Mouse (Mus musculus) C2C12 (cell line): ENCODE measurements around the gene Eva1c. TPM values are rescaled to one million over a fixed set of nuclear protein-coding genes. Genes with fewer than 3 reads are reported as not detected.

Experiments used
- H3K27me3 ChIP-seq: one replicate; pipeline ENCODE4 v1.6.1; 2011; ENCODE audit not compliant: control insufficient read depth, insufficient read depth, insufficient read length
- H3K36me3 ChIP-seq: one replicate; pipeline ENCODE4 v1.6.1; 2011; ENCODE audit not compliant: control insufficient read depth, insufficient read depth
- H3K4me3 ChIP-seq: one replicate; pipeline ENCODE4 v1.5.1; 2011; ENCODE audit warnings: mild to moderate bottlenecking, control low read depth; ENCODE audit not compliant: poor library complexity, insufficient read depth, severe bottlenecking
- H3K79me2 ChIP-seq: one replicate; pipeline ENCODE4 v1.6.1; 2011; ENCODE audit not compliant: control insufficient read depth, insufficient read depth
- H3K79me3 ChIP-seq: one replicate; pipeline ENCODE4 v1.6.1; 2011; ENCODE audit warnings: low read depth, control low read depth
- H3ac ChIP-seq: one replicate; pipeline ENCODE3; 2011; ENCODE audit warnings: low read depth; ENCODE audit not compliant: control insufficient read depth, insufficient read length
- CEBPB ChIP-seq: IDR thresholded peaks from one replicate; pipeline ENCODE4 v1.6.1; 2011; ENCODE audit warnings: low read depth, mild to moderate bottlenecking, control low read depth, moderate library complexity
- CTCF ChIP-seq: IDR thresholded peaks from one replicate; pipeline ENCODE4 v1.5.1; 2011; ENCODE audit not compliant: control insufficient read depth, insufficient read depth, insufficient read length
- FOSL1 ChIP-seq: IDR thresholded peaks from one replicate; pipeline ENCODE4 v1.8.0; 2011; ENCODE audit warnings: mild to moderate bottlenecking, low read length; ENCODE audit not compliant: poor library complexity, insufficient read depth, severe bottlenecking
- MAX ChIP-seq: IDR thresholded peaks from one replicate; pipeline ENCODE4 v1.6.1; 2011; ENCODE audit warnings: mild to moderate bottlenecking, control low read depth
- MYOD1 ChIP-seq: IDR thresholded peaks from one replicate; pipeline ENCODE4 v1.6.1; 2011; ENCODE audit warnings: low read depth; ENCODE audit not compliant: control insufficient read depth, insufficient read length
- MYOG ChIP-seq: IDR thresholded peaks from one replicate; pipeline ENCODE4 v1.6.1; 2011; ENCODE audit not compliant: control insufficient read depth, insufficient read length; ENCODE audit errors: extremely low read depth
- USF1 ChIP-seq: IDR thresholded peaks from one replicate; pipeline ENCODE4 v1.6.1; 2011; ENCODE audit warnings: low read depth, mild to moderate bottlenecking, control low read depth, moderate library complexity
- polyA plus RNA-seq: library from polyadenylated mRNA; unstranded; fragments of >200 nt; fragmentation: generic; extraction: Trizol; gene quantifications from one replicate; pipeline ENCODE4 v1.2.1, GENCODE M21; 2012; ENCODE audit warnings: missing spikeins

Gene Eva1c
- polyA plus RNA-seq, 1 experiment, result 21.5 TPM

GRCm38 (mm10) chr16:90848697-90849096, 22.2 kb downstream of the Eva1c start:
- TF ChIP-seq CTCF (no peak), MYOD1 (no peak), USF1 (no peak)
- H3K36me3 ChIP-seq, result peaks cover 8% of the 10 kb centered on the region
- H3K4me3 ChIP-seq, result no peak overlapping the region
- no peak overlapping the region for H3ac ChIP-seq
- peaks cover 24% of the 10 kb centered on the region for H3K79me3 ChIP-seq
- H3K79me2 ChIP-seq, result peaks cover 64% of the 10 kb centered on the region
- no peaks in the 10 kb centered on the region for H3K27me3 ChIP-seq

- peaks cover 58% of the 10 kb centered on the region for H3K79me2 ChIP-seq
- H3K27me3 ChIP-seq, result no peaks in the 10 kb centered on the region
- no peak for TF ChIP-seq FOSL1
- TF ChIP-seq CEBPB, result no peak
- no peak for TF ChIP-seq MAX
- TF ChIP-seq CTCF, result no peak
- H3ac ChIP-seq, result no peak overlapping the region
- H3K79me3 ChIP-seq, result peaks cover 19% of the 10 kb centered on the region
- no peak overlapping the region for H3K4me3 ChIP-seq
- peaks cover 8% of the 10 kb centered on the region for H3K36me3 ChIP-seq
These were observed 22.7 kb downstream of the Eva1c start for GRCm38 (mm10) chr16:90849262-90849661.

GRCm38 (mm10) chr16:90850881-90851280, 24.4 kb downstream of the Eva1c start:
- H3K36me3 ChIP-seq, result peaks cover 8% of the 10 kb centered on the region
- H3K79me2 ChIP-seq, result peaks cover 52% of the 10 kb centered on the region
- no peak overlapping the region for H3ac ChIP-seq
- H3K79me3 ChIP-seq, result peaks cover 14% of the 10 kb centered on the region
- H3K4me3 ChIP-seq, result no peak overlapping the region
- no peak for TF ChIP-seq MAX
- no peak for TF ChIP-seq CEBPB
- no peak for TF ChIP-seq FOSL1
- no peak for TF ChIP-seq CTCF
- H3K27me3 ChIP-seq, result no peaks in the 10 kb centered on the region

GRCm38 (mm10) chr16:90851621-90852334, 25.3 kb downstream of the Eva1c start:
- Histone ChIP-seq H3K79me3 (peaks cover 8% of the 10 kb centered on the region), H3K4me3 (no peak overlapping the region), H3ac (no peak overlapping the region), H3K79me2 (peaks cover 48% of the 10 kb centered on the region), H3K36me3 (peaks cover 4% of the 10 kb centered on the region), H3K27me3 (no peaks in the 10 kb centered on the region)
- TF ChIP-seq MAX (no peak), MYOD1 (no peak), FOSL1 (no peak), MYOG (no peak), USF1 (no peak), CEBPB (no peak), CTCF (no peak)

GRCm38 (mm10) chr16:90856552-90857200, 30.2 kb downstream of the Eva1c start:
- Histone ChIP-seq H3K4me3 (no peak overlapping the region), H3K79me2 (peaks cover 29% of the 10 kb centered on the region), H3K36me3 (no peaks in the 10 kb centered on the region), H3K27me3 (no peaks in the 10 kb centered on the region), H3K79me3 (peaks cover 1% of the 10 kb centered on the region), H3ac (no peak overlapping the region)
- no peak for TF ChIP-seq MYOD1
- TF ChIP-seq CEBPB, result peak; percentile 94

- H3K79me2 ChIP-seq, result peaks cover 28% of the 10 kb centered on the region
- H3K36me3 ChIP-seq, result no peaks in the 10 kb centered on the region
- no peaks in the 10 kb centered on the region for H3K27me3 ChIP-seq
- peaks cover 1% of the 10 kb centered on the region for H3K79me3 ChIP-seq
- no peak overlapping the region for H3ac ChIP-seq
- TF ChIP-seq CEBPB (no peak), CTCF (no peak), MAX (no peak), MYOD1 (no peak), FOSL1 (no peak), USF1 (no peak), MYOG (no peak)
- no peak overlapping the region for H3K4me3 ChIP-seq
These were observed 31.7 kb downstream of the Eva1c start for GRCm38 (mm10) chr16:90858206-90858605.
